In the genomic region with DNA sequence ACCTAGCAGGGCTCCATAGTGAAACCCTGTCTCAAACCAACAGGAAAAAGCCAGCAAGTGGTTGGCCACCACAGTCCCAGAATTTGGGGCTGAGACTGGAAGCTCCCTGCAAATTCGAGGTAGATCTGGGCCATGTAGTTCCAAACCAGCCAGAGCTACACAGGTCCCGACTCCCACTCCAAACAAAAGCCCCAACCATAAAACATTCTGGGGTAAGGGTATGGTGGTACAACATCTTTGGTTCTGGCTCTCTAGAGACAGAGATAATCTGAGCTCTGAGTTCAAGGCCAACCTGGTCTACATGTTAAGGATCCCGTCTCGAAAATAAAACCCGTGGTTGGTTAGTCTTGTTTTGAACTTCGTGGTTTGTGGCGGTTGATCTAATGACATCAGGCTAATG, we compare ENCODE assay signal across 25 mouse cellular contexts. TPM values are rescaled to one million over a fixed set of nuclear protein-coding genes. Genes with fewer than 3 reads are reported as not detected.
A peak's percentile ranks its signal among the peaks of the same experiment; 100 is the strongest.
DNase-seq lines count a peak whose midpoint lies in the region; ATAC-seq lines count a peak whose summit lies in the region.
"Had no signal": no experiment of that assay in that cellular context is flagged by ENCODE, and none has a peak within 500 bp of the region (broad histone marks: within the 10 kb centered on the region; RNA-seq: fewer than 3 reads in every experiment).

No protein-coding gene starts in this region.

- 82% methylated on average over 7 of the region's 7 CpGs for WGBS in forebrain, embryonic 11.5 days
- WGBS in forebrain, embryonic 16.5 days, result 75% methylated on average over 7 of the region's 7 CpGs
- 80% methylated on average over 7 of the region's 7 CpGs for WGBS in midbrain, embryonic 11.5 days
- WGBS in midbrain, embryonic 14.5 days, result 80% methylated on average over 7 of the region's 7 CpGs

- ATAC-seq in forebrain, embryonic 11.5 days (replicated peaks; ENCODE audit: low FRiP score), result 0 out of 2 replicates have a peak, but pooled peaks have one; percentile 16
- no peak for ATAC-seq in forebrain, embryonic 16.5 days
- ATAC-seq in midbrain, embryonic 11.5 days (ENCODE audit: low FRiP score), result no peak
- no peak for ATAC-seq in midbrain, embryonic 14.5 days (ENCODE audit: low FRiP score, low TSS enrichment)
- ATAC-seq: activated CD4-positive, CD25-positive, alpha-beta regulatory T cell, adult 4 months; CD4-positive, CD25-positive, alpha-beta regulatory T cell, adult 4 months; forebrain, embryonic 14.5 days; forebrain, postnatal 0 days; Patski had no signal

- no peak overlapping the region for H3K4me2 ChIP-seq in forebrain, embryonic 11.5 days (ENCODE audit: low read depth, low read length, severe bottlenecking)
- H3K4me2 ChIP-seq in forebrain, embryonic 16.5 days (ENCODE audit: low read length), result no peak overlapping the region
- no peak overlapping the region for H3K4me2 ChIP-seq in midbrain, embryonic 11.5 days
- no peak overlapping the region for H3K4me2 ChIP-seq in midbrain, embryonic 14.5 days (ENCODE audit: low read length)
- H3K4me2 ChIP-seq: embryonic facial prominence, embryonic 12.5 days had no signal

- peaks cover 20% of the 10 kb centered on the region for H3K36me3 ChIP-seq in forebrain, embryonic 11.5 days (ENCODE audit: control insufficient read depth, insufficient read depth, low read length)
- peaks cover 21% of the 10 kb centered on the region for H3K36me3 ChIP-seq in forebrain, embryonic 16.5 days (ENCODE audit: control insufficient read depth, insufficient read depth)
- H3K36me3 ChIP-seq in midbrain, embryonic 11.5 days (ENCODE audit: control insufficient read depth, insufficient read depth, low read length), result peaks cover 24% of the 10 kb centered on the region
- peaks cover 40% of the 10 kb centered on the region for H3K36me3 ChIP-seq in midbrain, embryonic 14.5 days (ENCODE audit: control insufficient read depth, insufficient read depth, low read length)
- H3K36me3 ChIP-seq: G1E had no signal

- no peaks in the 10 kb centered on the region for H3K4me1 ChIP-seq in forebrain, embryonic 11.5 days (replicated peaks; ENCODE audit: control insufficient read depth, insufficient read depth, low read length)
- no peaks in the 10 kb centered on the region for H3K4me1 ChIP-seq in forebrain, embryonic 16.5 days (replicated peaks; ENCODE audit: control insufficient read depth, insufficient read depth, low read length)
- H3K4me1 ChIP-seq in midbrain, embryonic 11.5 days (ENCODE audit: control insufficient read depth, insufficient read depth, low read length), result no peaks in the 10 kb centered on the region; the same call in 1 of the 2 replicates
- no peaks in the 10 kb centered on the region for H3K4me1 ChIP-seq in midbrain, embryonic 14.5 days (ENCODE audit: control insufficient read depth, insufficient read depth, low read length)
- H3K4me1 ChIP-seq: embryonic facial prominence, embryonic 12.5 days had no signal

- no peaks in the 10 kb centered on the region for H3K9me3 ChIP-seq in forebrain, embryonic 11.5 days (ENCODE audit: control insufficient read depth, low read length)
- H3K9me3 ChIP-seq in forebrain, embryonic 16.5 days (ENCODE audit: control insufficient read depth, low read length), result no peaks in the 10 kb centered on the region
- no peaks in the 10 kb centered on the region for H3K9me3 ChIP-seq in midbrain, embryonic 11.5 days (ENCODE audit: control insufficient read depth, low read length)
- H3K9me3 ChIP-seq in midbrain, embryonic 14.5 days (ENCODE audit: control insufficient read depth, low read length), result no peaks in the 10 kb centered on the region
- H3K9me3 ChIP-seq: embryonic facial prominence, embryonic 10.5 days; embryonic facial prominence, embryonic 12.5 days; G1E had no signal

- no peak overlapping the region for H3K27ac ChIP-seq in forebrain, embryonic 11.5 days (ENCODE audit: low read depth, low read length)
- no peak overlapping the region for H3K27ac ChIP-seq in forebrain, embryonic 16.5 days (ENCODE audit: low read length)
- H3K27ac ChIP-seq in midbrain, embryonic 11.5 days (ENCODE audit: low read depth, low read length), result no peak overlapping the region
- no peak overlapping the region for H3K27ac ChIP-seq in midbrain, embryonic 14.5 days (replicated peaks; ENCODE audit: low read depth, low read length)
- H3K27ac ChIP-seq: embryonic facial prominence, embryonic 10.5 days; embryonic facial prominence, embryonic 12.5 days had no signal

- no peak overlapping the region for H3K9ac ChIP-seq in forebrain, embryonic 11.5 days (ENCODE audit: low read length)
- H3K9ac ChIP-seq in forebrain, embryonic 16.5 days (replicated peaks; ENCODE audit: low read depth, low read length), result no peak overlapping the region
- no peak overlapping the region for H3K9ac ChIP-seq in midbrain, embryonic 11.5 days (ENCODE audit: low read length)
- H3K9ac ChIP-seq in midbrain, embryonic 14.5 days (replicated peaks; ENCODE audit: low read length), result no peak overlapping the region
- H3K9ac ChIP-seq: embryonic facial prominence, embryonic 12.5 days; forebrain, postnatal 0 days had no signal

- no peak overlapping the region for H3K4me3 ChIP-seq in forebrain, embryonic 11.5 days (ENCODE audit: low read depth, low read length)
- H3K4me3 ChIP-seq in forebrain, embryonic 16.5 days (replicated peaks; ENCODE audit: low read length), result no peak overlapping the region
- H3K4me3 ChIP-seq in midbrain, embryonic 11.5 days (ENCODE audit: low read depth, low read length), result no peak overlapping the region
- H3K4me3 ChIP-seq in midbrain, embryonic 14.5 days (replicated peaks; ENCODE audit: low read depth, low read length), result no peak overlapping the region
- H3K4me3 ChIP-seq: embryonic facial prominence, embryonic 10.5 days; embryonic facial prominence, embryonic 12.5 days had no signal

- H3K27me3 ChIP-seq in forebrain, embryonic 11.5 days (ENCODE audit: control insufficient read depth, insufficient read depth, low read length), result no peaks in the 10 kb centered on the region
- H3K27me3 ChIP-seq in forebrain, embryonic 16.5 days (replicated peaks; ENCODE audit: control insufficient read depth, insufficient read depth, low read length), result no peaks in the 10 kb centered on the region
- no peaks in the 10 kb centered on the region for H3K27me3 ChIP-seq in midbrain, embryonic 11.5 days (ENCODE audit: control insufficient read depth, insufficient read depth, low read length)
- no peaks in the 10 kb centered on the region for H3K27me3 ChIP-seq in midbrain, embryonic 14.5 days (ENCODE audit: control insufficient read depth, insufficient read depth, low read length)
- H3K27me3 ChIP-seq: embryonic facial prominence, embryonic 12.5 days; Patski had no signal

- DNase-seq in forebrain, embryonic 11.5 days (ENCODE audit: low spot score), result no peak
- peak; percentile 92 for DNase-seq in midbrain, embryonic 11.5 days (ENCODE audit: low spot score, missing footprints)
- no peak for DNase-seq in midbrain, embryonic 14.5 days
- peak; percentile 47 for DNase-seq in retina, postnatal 1 day
- DNase-seq in retina, embryonic 14.5 days (ENCODE audit: low spot score), result no peak
- DNase-seq: adrenal gland, adult 8-10 months; adrenal gland, postnatal 14 days; adrenal gland, postnatal 36 days; B cell, adult 2 months; cerebellum, adult 11-12 months; cerebellum, adult 2 months; cerebellum, adult 9-10 months; cerebellum, postnatal 10 days; cerebellum, postnatal 25 days; forebrain, postnatal 0 days had no signal

RNA-seq across cellular contexts. Expression of gene Pla2g1b, which starts 10.2 kb away (rescaled TPM):
- not detected in 2 replicates for polyA plus RNA-seq in forebrain, embryonic 11.5 days (2014; fragmentation: Nextera tagmentation; extraction: Ambion mirVana)
- polyA plus RNA-seq in forebrain, embryonic 16.5 days (2015; fragmentation: Nextera tagmentation; extraction: Ambion mirVana), result not detected in 2 replicates
- polyA plus RNA-seq in midbrain, embryonic 11.5 days (2014; fragmentation: Nextera tagmentation; extraction: Ambion mirVana), result not detected in 2 replicates
- polyA plus RNA-seq in midbrain, embryonic 14.5 days (2014; fragmentation: Nextera tagmentation; extraction: Ambion mirVana), result not detected in 2 replicates
- polyA plus RNA-seq: activated CD4-positive, CD25-positive, alpha-beta regulatory T cell, adult 4 months; CD4-positive, CD25-positive, alpha-beta regulatory T cell, adult 4 months; cerebellum, adult 2 months; cortical plate, adult 2 months; embryonic facial prominence, embryonic 10.5 days; embryonic facial prominence, embryonic 12.5 days; embryonic facial prominence, embryonic 14.5 days; forebrain, embryonic 14.5 days; forebrain, postnatal 0 days; Patski had no signal

RNA-seq across cellular contexts. Expression of gene Msi1, which starts 26.4 kb away (rescaled TPM):
- polyA plus RNA-seq in forebrain, embryonic 11.5 days (2014; fragmentation: Nextera tagmentation; extraction: Ambion mirVana), result 202 and 219 TPM in 2 replicates
- 53.9 and 62.2 TPM in 2 replicates for polyA plus RNA-seq in forebrain, embryonic 16.5 days (2015; fragmentation: Nextera tagmentation; extraction: Ambion mirVana)
- 199 and 227 TPM in 2 replicates for polyA plus RNA-seq in midbrain, embryonic 11.5 days (2014; fragmentation: Nextera tagmentation; extraction: Ambion mirVana)
- 71.6 and 101 TPM in 2 replicates for polyA plus RNA-seq in midbrain, embryonic 14.5 days (2014; fragmentation: Nextera tagmentation; extraction: Ambion mirVana)
- polyA plus RNA-seq: activated CD4-positive, CD25-positive, alpha-beta regulatory T cell, adult 4 months; CD4-positive, CD25-positive, alpha-beta regulatory T cell, adult 4 months had no signal

RNA-seq across cellular contexts. Expression of gene Sirt4, which starts 28.7 kb away (rescaled TPM):
- 20.6 and 22.0 TPM in 2 replicates for polyA plus RNA-seq in forebrain, embryonic 11.5 days (2014; fragmentation: Nextera tagmentation; extraction: Ambion mirVana)
- 32.7 and 37.6 TPM in 2 replicates for polyA plus RNA-seq in forebrain, embryonic 16.5 days (2015; fragmentation: Nextera tagmentation; extraction: Ambion mirVana)
- 16.2 and 18.9 TPM in 2 replicates for polyA plus RNA-seq in midbrain, embryonic 11.5 days (2014; fragmentation: Nextera tagmentation; extraction: Ambion mirVana)
- 23.8 and 25.9 TPM in 2 replicates for polyA plus RNA-seq in midbrain, embryonic 14.5 days (2014; fragmentation: Nextera tagmentation; extraction: Ambion mirVana)

RNA-seq across cellular contexts. Expression of gene Pxn, which starts 50.6 kb away (rescaled TPM):
- polyA plus RNA-seq in forebrain, embryonic 11.5 days (2014; fragmentation: Nextera tagmentation; extraction: Ambion mirVana), result 11.9 and 12.3 TPM in 2 replicates
- 20.6 and 22.5 TPM in 2 replicates for polyA plus RNA-seq in forebrain, embryonic 16.5 days (2015; fragmentation: Nextera tagmentation; extraction: Ambion mirVana)
- polyA plus RNA-seq in midbrain, embryonic 11.5 days (2014; fragmentation: Nextera tagmentation; extraction: Ambion mirVana), result 7.3 and 7.7 TPM in 2 replicates
- polyA plus RNA-seq in midbrain, embryonic 14.5 days (2014; fragmentation: Nextera tagmentation; extraction: Ambion mirVana), result 10.9 and 11.3 TPM in 2 replicates

Comparison
In these comparisons a context has a peak if more than half of its experiments do, and no peak if none do; other contexts are left out.
1. DNase-seq: peak in midbrain, embryonic 11.5 days (single experiment) and retina, postnatal 1 day (single experiment); none in forebrain, embryonic 11.5 days (single experiment), midbrain, embryonic 14.5 days (single experiment) and retina, embryonic 14.5 days (single experiment).